Mouse (Mus musculus) large intestine, adult 2 months (tissue): ENCODE measurements around the gene Fgfr1op. TPM values are rescaled to one million over a fixed set of nuclear protein-coding genes. Genes with fewer than 3 reads are reported as not detected.

Experiments
- DNase-seq: peaks from one replicate; pipeline ENCODE4 v3.0.0-alpha.2; 2012; ENCODE audit warnings: low read depth, low spot score
- WGBS: fragments of 180-500 bp; shearing (Covaris S2); methylation state at CpG from one replicate; pipeline ENCODE4 v1.1.7; 2018; 5-methylcytosine and 5-hydroxymethylcytosine counted together
- polyA plus RNA-seq: library from polyadenylated mRNA; depleted of rRNA; stranded (reverse); fragments of >200 nt; gene quantifications from 2 replicates; pipeline ENCODE4 v1.2.3, GENCODE M21; 2012

The Fgfr1op gene
- polyA plus RNA-seq, 1 experiment, result 2.6 TPM

DNA sequence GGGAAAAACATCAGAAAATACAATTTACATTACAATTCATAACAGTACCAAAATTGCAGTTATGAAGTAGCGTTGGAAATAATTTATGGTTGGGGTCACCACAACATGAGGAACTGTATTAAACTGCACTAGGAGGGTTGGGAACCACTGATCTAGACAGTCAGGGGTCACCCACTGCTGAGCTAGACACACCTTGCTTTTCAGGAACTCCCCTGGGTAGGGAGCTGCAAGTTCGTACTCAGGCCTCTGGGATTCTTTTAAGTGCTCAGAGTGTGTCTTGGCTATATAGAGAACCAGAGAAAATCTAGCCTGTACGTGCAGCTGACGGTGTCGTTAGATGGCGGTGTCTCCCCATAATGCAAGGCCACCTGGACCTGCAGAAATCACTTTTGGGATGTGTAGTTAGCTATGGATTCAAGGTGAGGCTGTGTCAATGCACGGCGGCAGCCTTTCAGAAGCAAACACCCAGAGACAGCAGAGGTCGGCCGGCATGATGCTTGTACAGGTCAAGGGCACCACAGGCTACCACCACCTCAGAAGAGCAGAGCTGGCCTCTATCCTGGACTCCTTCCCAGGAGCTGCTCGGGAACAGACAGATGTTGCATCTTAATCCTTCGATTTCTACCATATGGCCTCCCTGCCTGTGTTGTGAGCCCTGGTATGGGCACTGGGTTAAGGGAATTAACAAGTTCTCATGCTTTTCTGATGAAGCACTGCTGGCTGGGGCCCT lies 49.9 kb downstream of the Fgfr1op start:
- WGBS, result 86% methylated on average over 12 of the region's 12 CpGs
- DNase-seq, result no peak

DNA sequence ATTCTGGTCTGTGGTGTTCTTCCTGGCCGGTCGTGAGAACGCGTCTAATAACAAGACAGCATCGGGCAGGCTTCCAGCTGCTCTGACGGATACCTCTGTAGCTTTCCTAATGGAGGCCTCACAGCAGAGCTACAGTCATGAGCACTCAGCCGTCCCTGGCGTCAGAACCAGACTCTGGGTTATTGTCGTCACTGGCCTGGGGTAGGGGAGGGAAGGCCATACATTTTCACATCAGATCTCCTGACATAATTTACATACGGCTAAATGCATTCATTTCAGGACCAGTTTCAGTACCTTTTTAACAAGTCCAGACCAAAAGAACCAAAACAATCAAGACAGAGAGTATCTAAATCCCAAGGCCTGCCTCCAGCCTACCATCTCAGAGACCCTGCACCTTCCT lies 57.9 kb downstream of the Fgfr1op start:
- no peak for DNase-seq
- 81% methylated on average over 10 of the region's 10 CpGs for WGBS

DNA sequence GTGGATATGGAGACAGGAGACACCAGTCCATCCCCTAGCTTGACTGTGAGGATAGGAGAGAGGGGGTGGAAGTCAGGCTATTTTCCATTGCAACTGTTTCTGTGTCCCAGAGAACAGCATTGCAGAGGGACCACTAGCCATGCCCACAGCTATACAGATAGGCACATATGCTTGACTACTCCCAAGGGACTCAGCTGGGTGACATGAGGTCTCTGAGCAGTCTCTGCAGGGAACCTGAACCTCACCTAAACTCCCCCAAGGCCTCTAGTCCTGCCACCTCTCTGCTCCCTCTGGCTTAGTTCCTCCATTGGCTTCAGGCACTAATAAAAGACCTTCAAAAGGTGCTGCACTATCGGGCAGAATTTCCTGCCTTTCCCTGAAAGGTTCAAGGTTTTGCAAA lies 58.8 kb downstream of the Fgfr1op start:
- WGBS, result 71% methylated on average over 1 of the region's 1 CpGs
- no peak for DNase-seq

DNA sequence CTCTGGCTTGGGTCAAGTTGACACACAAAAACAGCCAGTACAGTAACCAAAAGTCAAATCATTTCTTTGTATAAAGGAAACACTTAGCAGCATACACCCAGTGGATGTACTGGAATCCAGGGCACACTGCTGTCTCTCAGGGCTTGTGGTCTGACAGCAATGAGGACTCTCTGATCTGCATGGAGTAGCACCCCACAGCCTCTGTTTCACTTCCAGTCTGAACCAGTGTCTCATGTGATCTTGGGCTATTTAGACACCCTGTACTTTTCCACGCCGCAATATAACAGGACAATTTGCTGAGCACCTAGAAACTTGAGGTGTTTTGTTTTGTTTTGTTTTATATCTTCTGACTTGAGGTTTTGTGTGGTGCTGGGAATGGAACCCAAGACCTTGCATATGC lies 59.9 kb downstream of the Fgfr1op start:
- DNase-seq, result no peak
- 83% methylated on average over 2 of the region's 2 CpGs for WGBS

DNA sequence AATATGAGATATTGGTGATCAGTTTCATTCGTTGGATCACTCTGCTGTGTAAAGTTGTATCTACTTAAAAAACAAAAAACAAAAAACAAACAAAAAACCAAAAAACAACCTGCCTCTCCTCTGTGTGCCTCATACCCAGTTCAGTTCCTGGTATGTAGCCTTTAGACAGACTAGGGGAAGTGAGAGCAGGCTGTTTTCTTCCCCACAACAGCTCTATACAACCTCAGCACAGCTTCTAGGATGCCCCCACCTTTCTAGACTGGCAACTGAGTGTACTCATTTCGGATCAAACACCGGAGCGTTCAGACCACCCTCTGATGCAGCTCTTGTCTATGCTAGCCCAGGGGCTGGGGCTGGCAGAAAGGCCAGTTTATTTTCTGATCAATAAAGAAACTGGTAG lies 60.4 kb downstream of the Fgfr1op start:
- DNase-seq, result no peak
- 75% methylated on average over 4 of the region's 4 CpGs for whole genome bisulfite sequencing

DNA sequence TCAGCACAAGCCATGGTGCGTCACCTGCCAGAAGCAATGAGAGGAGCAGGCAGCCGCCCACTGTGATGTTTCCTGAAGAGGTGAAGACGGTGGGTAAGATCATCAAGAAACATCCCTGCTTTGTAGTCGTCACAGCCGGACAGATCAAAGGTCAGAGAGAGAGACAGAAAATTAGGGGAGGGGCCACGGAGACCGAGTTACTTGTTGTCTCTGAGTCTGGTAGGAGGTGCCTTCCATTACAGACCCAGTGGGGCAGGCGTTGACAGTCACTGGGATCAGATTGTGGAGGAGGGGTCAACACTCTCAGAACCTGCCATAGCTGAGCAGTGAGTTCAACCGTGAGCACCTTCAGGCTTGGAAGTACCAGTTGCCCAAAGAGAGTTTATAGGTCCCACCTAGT lies 63.3 kb downstream of the Fgfr1op start:
- 32% methylated on average over 9 of the region's 9 CpGs for WGBS
- DNase-seq, result no peak

DNA sequence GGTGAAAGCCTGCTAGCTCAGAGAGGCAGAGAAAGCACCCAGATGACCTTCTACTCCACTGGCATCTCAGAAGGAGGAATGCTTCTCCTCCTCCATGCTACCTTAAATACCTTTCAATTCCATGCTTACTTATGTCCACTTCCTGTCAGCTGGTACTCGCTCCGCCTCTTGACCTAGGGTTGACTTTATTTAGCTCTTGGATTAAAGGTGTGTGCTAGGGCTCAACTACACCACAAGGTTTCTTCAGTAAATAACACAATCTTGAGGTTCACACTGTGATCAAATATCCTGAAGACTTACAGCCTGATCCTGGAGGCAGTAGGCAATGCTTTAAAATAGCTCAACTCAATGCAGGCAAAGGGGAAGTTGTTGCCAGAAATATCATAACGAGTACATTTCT lies 64.3 kb downstream of the Fgfr1op start:
- 82% methylated on average over 3 of the region's 3 CpGs for WGBS
- DNase-seq, result no peak

DNA sequence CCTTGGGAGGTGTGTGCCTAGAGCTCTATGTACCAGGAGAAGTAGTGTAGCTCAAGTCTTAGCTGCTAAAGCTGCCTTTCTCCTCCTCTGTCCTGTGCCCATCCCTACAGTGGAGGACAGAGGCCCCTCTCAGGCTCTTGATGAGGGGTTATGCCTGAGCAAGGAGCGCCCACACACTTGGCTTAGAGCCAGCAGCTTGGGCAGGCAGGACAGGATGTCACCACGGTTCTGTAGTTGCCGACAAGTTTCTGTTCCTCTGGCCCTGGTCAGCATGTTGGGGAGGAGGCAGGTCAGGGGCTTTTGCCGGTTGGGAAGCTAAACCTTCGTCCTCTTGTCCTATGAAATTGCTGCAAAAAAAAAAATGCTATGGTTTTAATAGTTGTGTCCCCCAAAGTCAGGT lies 66.8 kb downstream of the Fgfr1op start:
- DNase-seq, result no peak
- WGBS, result 40% methylated on average over 5 of the region's 5 CpGs

DNA sequence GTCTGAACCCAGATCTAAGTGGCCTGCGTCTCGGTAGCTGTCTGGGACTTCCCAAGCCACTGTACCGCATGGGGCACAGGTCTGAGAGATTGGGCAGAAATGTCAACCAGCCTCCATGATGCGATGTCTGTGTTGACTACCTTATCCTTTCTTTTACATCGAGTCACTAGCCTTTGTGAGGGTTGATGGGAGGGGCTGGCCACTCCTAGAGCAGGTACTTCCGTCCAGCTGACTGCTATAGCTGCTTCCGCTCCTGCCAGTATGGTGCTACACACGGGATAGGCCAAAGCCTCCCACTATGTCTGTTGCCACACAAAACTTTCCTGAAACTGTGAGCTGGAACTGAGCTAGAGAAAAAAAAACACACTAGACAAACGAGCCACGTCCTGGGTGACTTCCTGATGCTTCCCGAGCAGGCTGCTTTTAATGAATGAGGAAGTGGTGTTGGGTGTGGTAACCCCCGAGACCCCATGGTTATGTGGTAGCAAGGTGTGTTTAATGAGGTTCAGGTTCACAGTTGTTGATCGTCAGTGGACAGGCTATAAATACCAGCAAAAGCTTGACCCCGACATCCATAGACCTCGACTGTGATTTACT lies 68.4 kb downstream of the Fgfr1op start:
- DNase-seq, result no peak
- WGBS, result 42% methylated on average over 15 of the region's 15 CpGs

DNA sequence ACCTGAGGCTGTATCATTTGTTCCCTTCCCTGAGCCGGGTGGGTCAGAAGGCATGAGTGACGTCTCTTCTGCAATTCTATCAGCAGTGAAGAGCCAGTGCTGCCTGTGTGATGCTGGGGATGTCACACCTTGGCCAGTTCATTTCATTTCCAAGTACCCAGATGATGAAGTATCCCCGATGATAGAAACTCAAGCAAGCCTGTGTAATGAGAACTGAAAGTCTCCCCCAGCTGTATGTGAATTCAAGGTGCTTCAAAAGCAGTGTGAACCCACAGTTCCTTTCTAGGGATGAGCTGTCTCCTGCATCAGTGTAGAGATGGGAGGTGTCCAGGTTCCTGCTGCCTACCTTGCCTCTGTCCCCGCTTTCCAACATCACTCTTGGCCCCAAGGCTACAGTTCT lies 69.2 kb downstream of the Fgfr1op start:
- 82% methylated on average over 4 of the region's 4 CpGs for whole genome bisulfite sequencing
- DNase-seq, result no peak

DNA sequence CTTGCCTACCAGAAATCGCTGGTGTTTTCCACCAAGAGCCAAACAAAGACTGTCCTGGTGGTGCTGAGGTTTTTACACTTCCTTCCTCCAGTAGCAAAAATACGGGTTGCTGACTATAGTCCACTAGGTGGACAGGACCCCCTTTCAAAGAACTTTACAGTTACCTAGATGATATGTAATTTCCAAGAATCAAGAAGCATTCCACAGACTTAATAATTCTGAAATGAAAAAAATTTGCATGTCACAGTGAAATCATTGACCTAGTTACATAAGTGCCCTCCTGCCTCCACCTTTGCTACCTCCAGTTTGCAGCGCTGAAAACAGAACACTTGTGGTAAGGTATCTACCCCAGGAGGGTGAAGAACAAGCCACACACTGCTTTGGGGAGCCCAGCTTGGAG lies 70.4 kb downstream of the Fgfr1op start, which contains the start of gene Ccr6:
Gene Ccr6, plus strand, starts transcription at position 301 of the 400 bp plus-strand sequence.
- DNase-seq, result no peak
- 71% methylated on average over 3 of the region's 3 CpGs for WGBS

DNA sequence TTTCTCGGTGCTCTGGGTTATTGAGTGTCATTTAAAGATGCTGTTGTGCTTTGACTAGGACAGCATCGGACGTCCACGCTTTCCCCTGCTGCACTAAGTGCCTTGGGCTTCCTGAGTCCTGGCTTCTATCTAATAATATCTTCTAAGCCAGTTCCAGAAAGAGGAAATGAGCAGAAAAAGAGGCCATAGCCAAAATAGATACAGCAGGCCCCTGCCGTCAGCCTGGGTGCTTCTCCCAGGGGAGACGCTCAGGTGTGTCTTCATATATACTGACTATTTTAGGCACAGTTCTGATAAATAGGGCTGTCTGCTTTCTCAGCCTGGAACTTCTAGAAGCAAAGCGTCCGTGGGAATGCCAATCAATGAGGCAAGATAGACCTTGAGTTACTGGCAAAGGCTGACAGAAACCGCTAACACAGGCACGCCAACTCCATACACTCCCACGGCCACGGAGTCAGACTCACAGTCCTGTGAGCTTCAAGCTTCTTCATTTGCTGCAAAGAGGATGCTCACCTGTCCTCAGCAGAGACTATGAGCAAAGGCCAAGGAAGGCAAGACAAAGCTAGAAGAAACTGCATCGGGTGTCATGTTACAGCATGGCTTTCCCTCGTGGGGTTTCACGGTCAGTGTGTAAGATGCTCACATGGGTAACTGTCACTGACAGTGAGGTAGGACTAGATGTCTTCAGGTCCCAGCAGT lies 72.9 kb downstream of the Fgfr1op start:
- no peak for DNase-seq
- WGBS, result 73% methylated on average over 15 of the region's 15 CpGs

DNA sequence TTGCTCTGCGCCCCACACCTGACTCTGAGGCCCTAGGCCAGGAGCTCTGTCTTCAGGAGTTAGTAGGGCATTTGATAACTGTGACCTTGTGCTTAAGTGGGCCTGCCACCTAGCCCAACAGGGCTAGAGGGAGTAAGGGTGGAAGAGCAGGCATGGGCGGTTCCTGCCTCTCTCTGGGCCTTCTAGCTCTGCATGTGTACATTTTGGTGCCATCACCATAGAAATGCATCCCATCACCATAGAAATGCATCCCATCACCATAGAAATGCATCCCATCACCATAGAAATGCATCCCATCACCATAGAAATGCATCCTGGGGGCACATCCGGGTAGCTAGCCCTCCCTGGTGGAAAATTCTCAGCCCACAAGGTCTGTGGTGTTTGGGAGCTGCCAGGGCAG lies 74.3 kb downstream of the Fgfr1op start:
- no peak for DNase-seq
- 76% methylated on average over 3 of the region's 3 CpGs for WGBS

DNA sequence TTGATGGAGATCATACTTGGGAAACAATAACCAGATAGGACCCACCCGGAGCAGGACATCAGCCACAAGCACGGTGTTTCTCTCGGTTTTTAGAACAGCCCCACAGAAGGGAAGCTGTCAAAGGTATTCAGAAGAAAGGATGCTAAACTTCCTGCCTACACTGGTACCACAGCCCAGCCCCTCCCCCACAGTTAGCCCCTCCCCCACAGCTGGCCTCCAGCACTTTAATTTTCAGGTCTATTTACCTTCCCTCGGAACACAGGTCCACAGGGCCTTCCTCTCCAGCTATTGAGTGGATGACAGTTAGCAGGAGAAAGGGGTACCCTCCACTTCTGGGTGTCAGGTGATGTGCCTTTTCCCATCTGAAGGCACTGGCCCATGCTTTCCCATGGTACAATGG lies 75.2 kb downstream of the Fgfr1op start:
- DNase-seq, result no peak
- 57% methylated on average over 4 of the region's 4 CpGs for WGBS

DNA sequence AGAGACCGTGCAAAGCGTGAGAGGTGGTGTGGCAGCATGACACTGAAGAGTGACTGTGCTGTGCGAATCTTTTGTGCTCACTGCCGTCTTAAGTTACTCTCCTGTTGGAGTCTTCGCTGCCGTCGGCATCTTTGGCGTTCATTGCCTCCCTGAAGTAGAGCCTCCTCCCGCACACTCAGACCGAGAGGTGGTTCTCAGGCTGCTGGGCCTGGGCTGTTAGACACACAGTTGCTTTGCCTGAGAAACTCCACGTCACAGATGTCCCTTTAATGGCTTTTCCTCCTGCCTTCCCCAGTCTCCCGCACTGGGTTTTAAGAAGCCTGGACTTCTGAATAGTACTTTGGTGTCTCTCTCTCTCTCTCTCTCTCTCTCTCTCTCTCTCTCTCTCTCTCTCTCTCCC lies 76.3 kb downstream of the Fgfr1op start:
- 84% methylated on average over 12 of the region's 12 CpGs for WGBS
- DNase-seq, result no peak

DNA sequence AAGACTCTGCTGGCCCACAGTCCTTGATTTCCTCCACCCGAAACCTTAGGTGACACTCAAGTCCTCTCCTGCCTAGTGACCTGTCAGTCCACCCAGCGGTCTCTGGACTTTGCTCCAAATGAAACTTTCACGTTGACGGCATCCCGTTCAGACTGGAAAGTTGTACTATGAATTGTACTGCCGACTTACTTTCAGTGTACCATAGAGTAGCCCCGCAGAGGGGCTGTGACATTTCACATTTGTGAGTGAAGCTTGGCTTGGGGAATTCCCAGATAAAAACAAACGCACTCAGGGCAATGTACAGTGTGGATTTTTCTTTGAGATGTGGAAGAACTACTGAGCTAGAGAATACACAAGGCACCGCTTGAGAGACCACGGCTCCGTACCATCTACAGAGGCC lies 76.9 kb downstream of the Fgfr1op start:
- DNase-seq, result no peak
- WGBS, result 60% methylated on average over 11 of the region's 11 CpGs

DNA sequence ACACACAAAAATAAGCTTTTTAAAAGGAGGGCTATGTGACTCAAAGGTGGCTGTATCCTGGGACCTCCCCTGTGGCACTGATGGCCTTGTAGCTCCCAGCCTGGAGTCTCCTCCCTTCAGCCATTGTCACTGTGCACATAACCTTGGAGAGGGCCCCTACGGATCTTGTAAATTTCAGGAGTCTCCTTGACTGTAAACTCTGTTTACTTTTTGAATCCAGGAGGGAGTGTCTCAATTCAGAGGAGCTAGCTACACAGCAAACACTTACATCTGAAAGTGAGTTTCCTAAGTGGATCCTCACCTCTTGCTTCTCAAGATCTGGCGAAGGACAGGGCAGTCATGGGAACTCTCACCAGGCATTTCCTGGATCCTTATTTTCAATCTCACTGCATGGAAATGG lies 78.8 kb downstream of the Fgfr1op start:
- WGBS, result 27% methylated on average over 2 of the region's 2 CpGs
- DNase-seq, result no peak

DNA sequence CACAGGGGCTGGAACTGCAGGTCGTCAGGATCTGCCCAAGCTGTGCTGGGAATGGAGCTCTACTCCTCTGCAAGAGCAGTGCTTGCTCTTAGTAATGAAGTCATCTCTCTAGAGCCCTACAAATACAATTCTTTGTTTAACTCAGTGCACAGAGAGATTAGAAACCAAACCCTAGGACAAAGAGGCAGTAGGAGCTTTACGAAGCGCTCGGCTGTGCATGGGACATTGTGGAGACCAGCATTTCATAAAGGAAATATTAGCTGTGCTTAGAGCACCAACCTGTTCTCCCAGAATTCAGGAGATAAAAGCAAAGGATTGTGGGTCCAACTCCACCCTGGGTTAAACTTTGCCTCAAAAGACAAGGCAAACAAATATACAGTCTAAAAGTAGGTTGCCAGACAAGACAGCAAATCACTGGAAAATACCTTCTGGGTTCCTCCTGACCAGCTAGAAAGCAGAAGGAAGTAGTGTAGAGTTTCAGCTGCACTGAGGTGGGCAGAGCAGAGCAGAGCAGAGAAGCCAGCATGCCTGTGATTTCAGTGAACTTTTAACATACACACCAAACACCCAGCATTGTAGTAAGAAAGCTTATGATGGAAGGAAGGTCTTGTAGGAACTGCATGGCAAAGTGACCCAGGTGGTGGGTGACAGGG lies 80.9 kb downstream of the Fgfr1op start:
- no peak for DNase-seq
- 42% methylated on average over 4 of the region's 4 CpGs for WGBS
